Mouse (Mus musculus): ENCODE measurements at regions not wholly inside any gene's neighbourhood (a gene's known extent, or its start where the extent isn't known, plus 50 kb on each side); places are given as distances from the start of the nearest gene placed in this dataset.
"Not testable (repeated sequence)": the region's sequence is repeated elsewhere in the genome, so short reads cannot be mapped to it uniquely, and the experiment has no call there.

DNA sequence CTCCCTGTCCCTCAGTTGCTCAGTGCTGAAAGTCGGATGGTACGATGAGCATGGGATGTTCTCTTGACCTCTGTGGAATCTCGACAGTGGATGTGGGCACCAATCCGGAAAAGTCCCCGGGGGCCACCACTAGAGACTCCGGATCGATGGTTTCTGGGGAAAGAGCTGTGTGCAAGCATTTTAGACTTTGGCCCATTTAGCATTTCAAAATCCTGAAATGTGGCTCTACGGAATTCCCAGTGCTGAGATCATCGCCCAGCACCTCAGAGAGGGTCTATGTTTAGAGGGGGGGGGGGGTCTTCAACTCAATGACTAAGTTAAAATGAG, 68.6 kb downstream of the Tomm20 start:
- DNase-seq: no peak

DNA sequence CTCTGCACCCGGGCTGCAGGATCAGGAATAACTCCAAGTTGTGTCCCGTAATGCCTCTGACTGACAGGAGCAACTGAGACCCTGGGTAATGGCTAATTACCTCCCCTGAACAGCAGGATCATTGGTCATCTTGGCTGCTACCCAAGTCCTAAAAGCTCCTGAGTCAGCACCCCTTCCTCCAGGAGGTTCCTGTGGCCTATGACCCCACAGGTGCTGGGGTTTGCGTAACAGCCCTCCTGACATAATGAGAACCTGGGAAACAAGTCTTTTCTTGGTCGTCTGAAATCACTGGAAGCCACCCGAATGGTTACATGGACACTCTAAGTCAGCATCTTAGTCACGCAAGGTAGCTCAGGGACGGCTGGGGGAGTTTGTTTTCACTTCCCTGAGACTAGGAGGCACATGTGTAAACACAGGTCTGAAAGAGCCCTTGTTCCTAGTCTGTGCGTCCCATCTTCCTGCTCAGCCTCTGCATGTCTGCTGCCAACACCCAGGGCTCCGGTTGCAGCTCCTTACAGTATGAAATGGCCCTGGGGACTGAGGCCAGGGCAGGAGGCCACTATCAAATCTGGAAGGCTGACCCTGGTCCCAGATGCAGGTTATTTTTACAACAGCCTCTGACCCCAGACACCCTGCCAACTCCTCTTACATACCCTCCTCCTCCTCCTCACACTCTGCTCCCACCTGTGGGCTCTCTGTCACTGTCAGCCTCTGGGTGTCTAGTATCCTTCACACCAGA, 69.2 kb downstream of the Tomm20 start:
- no peak for DNase-seq

DNA sequence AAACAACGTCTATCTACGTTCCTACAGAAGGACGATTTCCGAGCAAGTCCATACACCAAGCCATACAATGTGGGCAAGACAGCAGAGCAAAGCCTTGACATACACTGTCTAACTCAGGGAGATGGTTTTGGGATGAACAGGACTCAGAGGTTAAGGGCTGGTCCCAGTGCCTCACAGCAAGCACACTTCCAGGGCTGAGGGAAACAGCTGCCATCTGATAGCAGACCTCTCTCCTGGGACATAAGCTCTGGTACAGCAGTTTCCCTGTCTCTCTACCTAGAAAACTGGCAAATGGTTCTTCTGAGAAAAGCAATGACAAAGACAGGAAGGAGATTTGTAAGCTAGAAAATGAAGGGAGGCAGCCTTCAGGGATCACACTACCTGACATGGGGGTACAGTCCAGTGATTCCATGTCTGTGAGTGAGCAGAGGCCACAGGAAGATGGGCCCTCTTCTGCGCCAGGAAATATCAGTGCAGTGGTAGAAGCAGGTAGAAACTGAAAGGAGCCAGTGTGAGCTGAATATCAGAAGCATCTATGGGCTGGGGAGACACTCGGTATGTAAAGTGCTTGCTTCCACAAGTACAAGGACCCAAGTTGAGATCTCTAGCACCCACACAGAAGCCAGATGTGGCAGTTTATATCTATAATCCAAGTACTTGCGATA, 70.0 kb downstream of the Tomm20 start:
- DNase-seq: no peak

DNA sequence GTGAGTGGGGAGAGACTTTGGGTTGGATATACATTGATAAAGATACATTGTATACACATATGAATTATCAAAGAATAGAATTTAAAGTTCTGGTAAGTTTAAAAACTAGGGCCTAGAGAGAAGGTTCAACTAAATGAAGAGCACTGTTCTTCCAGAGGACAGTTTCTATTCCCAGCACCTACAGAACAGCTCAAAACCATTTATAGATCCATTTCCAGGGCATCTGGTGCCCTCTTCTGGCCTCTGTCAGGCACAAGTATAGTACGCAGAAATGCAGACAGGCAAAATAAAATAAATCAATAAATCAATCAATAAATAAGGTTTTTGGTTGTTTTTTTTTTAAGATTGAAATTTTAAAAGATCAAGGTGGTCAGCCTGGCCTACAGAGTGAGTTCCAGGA, 70.8 kb downstream of the Tomm20 start:
- DNase-seq: no peak

GRCm38 (mm10) chr8:126874126-126874730, 71.4 kb downstream of the Tomm20 start:
- DNase-seq: no peak

DNA sequence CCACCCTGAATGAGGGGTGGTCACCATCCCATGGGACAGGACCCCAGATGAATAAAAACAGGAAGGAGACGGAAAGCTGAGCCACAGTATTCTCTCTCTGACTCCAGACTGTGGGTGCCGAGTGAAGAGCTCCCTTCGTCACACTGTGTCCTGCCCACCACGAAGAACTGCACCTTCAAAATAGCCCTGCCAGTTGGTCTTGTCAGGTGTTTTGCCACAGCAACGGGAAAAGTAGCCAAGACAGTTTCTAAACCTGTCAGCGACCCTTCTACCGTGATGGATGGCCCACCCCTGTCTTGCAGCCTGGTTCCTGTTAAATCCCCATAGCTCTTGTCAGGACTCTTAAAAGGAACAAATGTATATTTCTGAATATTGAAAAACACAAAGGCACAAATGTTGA, 72.3 kb downstream of the Tomm20 start:
- no peak for DNase-seq

- no peak for DNase-seq
These were observed 73.1 kb downstream of the Tomm20 start for GRCm38 (mm10) chr8:126872574-126872973.

GRCm38 (mm10) chr8:126872133-126872532, 73.5 kb downstream of the Tomm20 start:
- DNase-seq: no peak

DNA sequence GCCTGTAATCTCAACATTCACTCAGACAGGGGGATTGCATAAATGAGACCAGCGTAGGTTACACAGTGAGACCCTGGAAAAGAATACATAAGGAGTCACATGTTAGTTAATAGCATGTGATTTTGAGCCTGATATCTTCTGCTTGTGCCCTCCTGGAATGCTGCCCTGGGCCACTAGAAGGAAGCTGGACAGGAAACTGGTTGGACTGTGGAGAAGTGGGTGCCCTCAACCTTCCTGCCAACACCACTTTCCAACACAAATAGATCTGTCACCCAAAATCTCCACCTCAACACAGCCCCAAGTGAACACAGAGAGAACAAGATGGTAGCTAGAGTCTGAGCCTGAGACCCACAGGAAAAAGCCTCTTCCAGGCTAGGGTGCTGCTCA, 76.2 kb downstream of the Tomm20 start:
- DNase-seq: no peak

GRCm38 (mm10) chr8:126868831-126869463, 76.7 kb downstream of the Tomm20 start:
- no peak for DNase-seq

GRCm38 (mm10) chr8:126867121-126867988, 78.3 kb downstream of the Tomm20 start:
- no peak for DNase-seq

DNA sequence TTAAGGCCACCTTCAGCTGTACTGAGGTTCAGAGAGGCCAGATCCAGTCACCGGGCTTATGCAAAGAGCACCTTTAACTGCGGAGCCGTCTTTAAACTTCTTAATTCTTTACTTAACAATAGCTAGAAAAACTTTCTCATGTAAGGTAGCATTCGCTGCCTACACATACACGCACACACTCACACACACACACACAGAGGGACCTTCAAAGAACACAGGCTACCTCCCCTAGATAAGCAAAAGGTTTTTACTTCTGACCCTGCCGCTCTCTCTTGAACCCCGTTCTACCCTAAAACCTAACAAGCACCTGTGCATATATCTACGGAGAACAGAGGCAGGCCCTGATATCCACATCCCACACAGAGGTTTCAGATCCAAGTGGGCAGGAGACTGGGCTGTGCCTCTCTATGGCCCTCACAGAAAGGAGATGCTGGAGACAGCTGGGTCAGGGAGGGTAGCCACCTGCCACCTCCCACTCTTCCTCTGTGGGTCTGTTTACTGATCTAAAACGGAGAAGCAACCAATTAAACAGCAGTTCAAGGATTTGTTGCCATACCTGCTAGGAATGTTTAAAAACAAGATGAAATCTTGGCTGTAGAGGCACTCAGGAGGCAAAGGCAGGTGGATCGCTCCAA, 81.2 kb downstream of the Tomm20 start:
- no peak for DNase-seq

DNA sequence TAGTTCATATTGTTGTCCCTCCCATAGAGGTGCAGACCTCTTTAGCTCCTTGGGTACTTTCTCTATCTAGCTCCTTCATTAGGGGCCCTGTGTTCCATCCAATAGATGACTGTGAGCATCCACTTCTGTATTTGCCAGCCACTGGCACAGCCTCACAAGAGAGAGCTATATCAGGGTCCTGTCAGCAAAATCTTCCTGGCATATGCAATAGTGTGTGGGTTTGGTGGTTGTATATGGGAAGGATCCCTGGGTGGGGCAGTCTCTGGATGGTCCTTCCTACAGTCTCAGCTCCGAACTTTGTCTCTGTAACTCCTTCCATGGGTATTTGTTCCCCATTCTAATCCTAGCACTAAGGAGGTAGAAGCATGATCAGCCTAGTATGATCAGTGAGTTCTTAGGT, 82.0 kb downstream of the Tomm20 start:
- not testable (repeated sequence) for DNase-seq

- no peak for DNase-seq
These were observed 83.9 kb downstream of the Tomm20 start for GRCm38 (mm10) chr8:126861754-126862153.

- DNase-seq: no peak
These were observed 85.0 kb downstream of the Tomm20 start for GRCm38 (mm10) chr8:126860630-126861029.

- no peak for DNase-seq
These were observed 85.8 kb downstream of the Tomm20 start for GRCm38 (mm10) chr8:126859706-126860424.

GRCm38 (mm10) chr8:126857307-126858203, 88.1 kb downstream of the Tomm20 start:
- DNase-seq: no peak

- DNase-seq: no peak
These were observed 89.7 kb downstream of the Tomm20 start for GRCm38 (mm10) chr8:126855914-126856313.

GRCm38 (mm10) chr8:126855056-126855609, 90.5 kb downstream of the Tomm20 start:
- no peak for DNase-seq

Measured in cerebellum, postnatal 14 days (tissue).